Mouse (Mus musculus): ENCODE measurements around the gene Cavin1.
"Not testable (repeated sequence)": the region's sequence is repeated elsewhere in the genome, so short reads cannot be mapped to it uniquely, and the experiment has no call there.

Gene Cavin1

GRCm38 (mm10) chr11:100970557-100970937 is at the start of gene Cavin1:
Gene Cavin1 (minus strand): TSS chr11:100970887.
- ATAC-seq (ENCODE audit: low TSS enrichment) = 0 out of 2 replicates have a peak, but pooled peaks have one; percentile 23

GRCm38 (mm10) chr11:101011641-101012040 is 41.0 kb upstream of the Cavin1 start:
- ATAC-seq (ENCODE audit: low TSS enrichment) = no peak

GRCm38 (mm10) chr11:101009888-101010784 is 39.4 kb upstream of the Cavin1 start:
- peak; percentile 50; the same call in 1 of the 2 replicates for ATAC-seq (ENCODE audit: low TSS enrichment)

- peak; percentile 90 for ATAC-seq (ENCODE audit: low TSS enrichment)
These were observed 38.6 kb upstream of the Cavin1 start, which contains the start of gene Atp6v0a1 for GRCm38 (mm10) chr11:101009046-101009887. Gene Atp6v0a1 (plus strand): TSS chr11:101009452.

- ATAC-seq (ENCODE audit: low TSS enrichment) = no peak
These were observed 37.7 kb upstream of the Cavin1 start for GRCm38 (mm10) chr11:101008206-101009045.

- no peak for ATAC-seq (ENCODE audit: low TSS enrichment)
These were observed 32.5 kb upstream of the Cavin1 start for GRCm38 (mm10) chr11:101003025-101003685.

GRCm38 (mm10) chr11:101001875-101002552 is 31.3 kb upstream of the Cavin1 start:
- not testable (repeated sequence) for ATAC-seq (ENCODE audit: low TSS enrichment)

DNA sequence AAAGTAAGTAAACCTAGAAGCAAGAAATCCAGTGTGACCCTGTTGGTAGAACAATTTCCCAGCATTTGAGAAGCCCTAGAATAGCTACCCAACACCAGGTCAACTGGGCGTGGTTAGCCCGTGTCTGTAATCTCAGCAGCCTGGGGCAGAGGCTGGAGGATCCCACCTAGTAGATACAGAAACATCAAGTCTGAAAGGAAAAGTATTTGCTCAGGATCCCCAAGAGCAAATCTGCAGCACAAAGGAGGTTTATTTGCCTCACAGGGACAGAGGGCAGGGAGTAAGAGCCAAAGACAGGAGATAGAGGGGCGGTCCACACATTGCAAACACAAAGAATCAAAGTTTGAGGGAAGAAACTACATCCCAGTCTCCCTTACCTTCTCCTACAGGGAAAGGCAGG is 28.6 kb upstream of the Cavin1 start:
- no peak for ATAC-seq (ENCODE audit: low TSS enrichment)

DNA sequence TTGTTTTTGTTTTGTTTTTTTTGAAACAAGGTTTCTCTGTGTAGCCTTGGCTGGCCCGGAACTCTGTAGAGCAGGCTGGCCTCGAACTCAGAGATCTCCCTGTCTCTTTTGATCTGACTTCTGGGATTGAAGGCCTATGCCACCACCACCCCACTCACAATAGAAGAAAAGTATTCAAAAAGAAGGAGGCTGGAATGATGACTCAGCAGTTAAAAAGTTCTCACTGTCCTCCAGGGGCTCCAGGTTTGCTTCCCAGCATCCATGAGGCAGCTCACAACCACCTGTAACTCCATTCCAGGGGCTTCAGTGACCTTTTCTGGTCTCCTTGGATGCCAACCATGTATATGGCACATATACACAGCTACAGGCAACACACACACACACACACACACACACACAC is 28.1 kb upstream of the Cavin1 start:
- ATAC-seq (ENCODE audit: low TSS enrichment) = no peak

DNA sequence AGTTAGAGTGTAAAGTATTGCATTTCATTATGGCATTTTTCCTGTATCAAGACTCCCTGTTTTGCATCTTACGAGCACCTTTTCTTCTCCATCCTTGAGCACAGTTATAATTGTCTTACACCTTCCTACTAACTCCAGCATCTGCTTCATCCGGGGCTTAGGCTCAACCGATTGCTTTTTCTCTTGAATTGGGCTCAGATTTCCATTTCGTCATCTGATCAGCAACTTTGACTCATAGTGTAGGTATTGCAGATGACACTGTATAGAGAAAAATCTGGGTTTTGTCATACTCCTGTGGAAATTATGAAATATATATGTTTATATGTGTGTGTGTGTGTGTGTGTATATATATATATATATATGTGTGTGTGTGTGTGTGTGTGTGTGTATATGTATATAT is 25.8 kb upstream of the Cavin1 start:
- ATAC-seq (ENCODE audit: low TSS enrichment) = no peak

DNA sequence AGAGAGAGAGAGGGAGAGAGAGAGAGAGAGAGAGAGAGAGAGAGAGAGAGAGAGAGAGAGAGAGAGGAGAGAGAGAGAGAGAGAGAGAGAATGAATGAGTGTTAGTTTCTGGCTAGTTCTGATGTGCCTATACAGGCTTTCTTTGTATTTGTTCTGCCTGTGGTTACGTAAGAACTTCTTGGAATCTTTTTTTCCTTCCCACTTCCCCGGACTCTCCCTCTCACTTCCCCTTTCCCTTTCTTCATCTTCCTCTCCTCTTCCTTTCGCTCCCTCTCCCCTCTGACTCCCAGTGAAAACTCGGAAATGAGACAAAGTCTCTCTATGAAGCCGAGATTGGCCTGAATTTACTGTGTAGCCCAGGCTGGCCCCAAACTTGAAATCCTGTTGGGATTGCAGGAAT is 24.0 kb upstream of the Cavin1 start:
- ATAC-seq (ENCODE audit: low TSS enrichment) = no peak

DNA sequence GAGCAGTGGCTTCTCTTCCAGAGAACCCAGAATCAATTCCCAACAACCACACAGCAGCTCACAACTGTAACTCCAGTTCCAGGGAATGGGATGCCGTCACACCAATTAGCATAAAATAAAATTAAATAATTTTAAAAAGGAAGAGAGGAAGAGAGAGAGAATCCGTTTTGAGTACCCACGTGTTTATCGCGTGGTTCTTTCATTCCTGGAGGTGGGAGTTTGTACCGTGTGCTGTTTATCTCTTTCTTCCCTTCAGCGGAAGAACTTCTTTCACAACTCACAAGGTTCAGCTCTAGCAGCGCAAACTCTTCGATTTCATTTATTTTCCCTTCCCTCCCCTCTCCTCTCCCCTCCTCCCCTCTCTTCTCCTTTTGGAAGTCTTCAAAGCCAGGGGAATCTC is 23.5 kb upstream of the Cavin1 start:
- ATAC-seq (ENCODE audit: low TSS enrichment) = no peak

DNA sequence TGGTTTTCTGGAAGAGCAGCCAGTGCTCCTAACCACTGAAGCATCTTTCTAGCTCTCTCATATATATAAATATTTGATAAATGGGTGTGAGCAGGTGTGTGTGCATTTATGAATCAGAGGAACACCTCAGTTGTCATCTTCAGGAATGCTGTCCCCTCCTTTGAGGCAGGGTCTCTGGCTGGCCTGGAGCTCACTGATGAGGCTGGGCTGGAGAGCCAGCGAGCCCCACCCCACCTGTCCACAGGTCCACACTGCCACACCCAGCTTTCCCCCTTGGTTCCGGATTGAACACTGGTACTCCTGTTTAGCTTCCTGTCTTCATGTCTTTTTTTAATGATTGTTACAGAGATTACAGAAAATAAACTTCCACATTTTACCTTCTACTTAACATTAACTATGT is 22.8 kb upstream of the Cavin1 start:
- no peak for ATAC-seq (ENCODE audit: low TSS enrichment)

GRCm38 (mm10) chr11:100991027-100991534 is 20.4 kb upstream of the Cavin1 start:
- no peak for ATAC-seq (ENCODE audit: low TSS enrichment)

DNA sequence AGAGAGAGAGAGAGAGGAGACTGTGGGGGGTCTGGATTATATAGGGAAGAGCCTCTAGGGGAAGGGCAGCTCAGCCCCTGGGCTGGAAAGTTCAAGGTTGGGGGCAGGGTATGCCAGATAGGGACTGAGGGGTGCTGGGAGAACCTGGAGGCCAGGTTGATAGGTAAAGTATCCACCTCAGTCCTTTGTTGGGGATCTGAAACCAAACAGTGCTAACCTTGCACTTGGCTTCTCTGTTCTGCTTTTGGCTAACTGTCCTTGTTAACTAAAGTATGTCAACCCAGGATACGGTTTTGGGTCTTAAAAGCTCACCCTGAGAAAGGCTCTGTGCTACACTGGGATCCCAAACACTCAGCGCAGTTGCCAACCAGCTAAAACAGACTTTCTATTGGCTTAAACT is 19.0 kb upstream of the Cavin1 start:
- ATAC-seq (ENCODE audit: low TSS enrichment) = no peak

GRCm38 (mm10) chr11:100988674-100989073 is 18.0 kb upstream of the Cavin1 start:
- no peak for ATAC-seq (ENCODE audit: low TSS enrichment)

- no peak for ATAC-seq (ENCODE audit: low TSS enrichment)
These were observed 14.9 kb upstream of the Cavin1 start for GRCm38 (mm10) chr11:100985607-100986006.

DNA sequence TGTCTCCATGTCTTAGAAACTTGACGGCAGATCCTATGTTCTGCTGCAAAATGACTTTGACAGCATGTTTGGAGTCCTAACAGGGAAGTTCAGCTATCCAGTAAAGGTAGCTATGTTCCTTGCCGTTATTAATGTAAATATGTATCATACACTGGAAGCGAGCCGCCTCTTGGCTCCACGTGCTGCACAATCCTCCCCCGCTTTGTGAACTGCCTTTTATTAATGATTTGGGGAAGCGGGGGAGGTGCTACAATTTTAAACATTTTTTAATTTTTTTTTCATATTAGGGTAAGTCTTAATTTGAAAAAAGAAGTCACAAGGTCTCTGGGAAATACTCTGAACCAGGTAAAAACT is 13.1 kb upstream of the Cavin1 start:
- no peak for ATAC-seq (ENCODE audit: low TSS enrichment)

- peak; percentile 69; the same call in 1 of the 2 replicates for ATAC-seq (ENCODE audit: low TSS enrichment)
These were observed 12.6 kb upstream of the Cavin1 start for GRCm38 (mm10) chr11:100983125-100983777.

DNA sequence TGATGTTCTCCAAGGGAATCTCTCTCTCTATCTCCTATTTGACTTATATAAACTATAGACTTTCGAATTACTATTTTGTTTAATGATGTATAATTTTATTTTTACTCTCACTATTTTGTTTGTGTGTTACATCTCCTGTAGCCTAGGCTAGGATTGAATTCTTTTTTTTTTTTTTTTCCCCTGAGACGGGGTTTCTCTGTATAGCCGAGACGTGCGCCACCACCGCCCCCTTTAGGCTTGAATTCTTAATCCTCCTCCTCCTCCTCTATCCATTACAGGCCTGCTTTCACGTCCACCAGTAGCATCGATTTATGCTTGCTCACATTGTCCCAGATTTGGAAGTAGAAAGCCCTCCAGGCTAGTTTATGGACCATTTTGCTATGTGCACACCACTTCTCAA is 11.4 kb upstream of the Cavin1 start:
- ATAC-seq (ENCODE audit: low TSS enrichment) = no peak
